In the genomic region with DNA sequence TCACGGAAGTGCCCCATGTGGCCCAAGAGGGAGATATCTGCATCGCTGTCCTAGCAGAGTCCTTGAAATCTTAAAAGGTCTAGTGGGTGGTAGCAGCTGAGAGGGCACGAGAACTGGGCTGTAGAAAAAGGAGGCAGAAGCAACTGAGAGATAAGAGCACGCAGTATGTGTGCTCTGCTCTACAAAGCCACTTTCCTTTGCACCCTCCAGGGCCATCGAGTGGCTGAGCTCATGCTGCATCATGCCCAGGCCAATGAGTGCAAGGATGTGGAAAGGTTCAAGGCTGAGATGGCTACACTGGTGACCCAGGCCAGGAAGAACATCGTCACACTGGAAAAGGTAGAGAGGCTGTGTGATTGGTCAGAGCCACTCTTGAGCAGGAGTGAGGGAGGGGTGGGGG, we compare ENCODE assay signal across 14 mouse cellular contexts. TPM values are rescaled to one million over a fixed set of nuclear protein-coding genes. Genes with fewer than 3 reads are reported as not detected.
"Had no signal": no experiment of that assay in that cellular context is flagged by ENCODE, and none has a peak within 500 bp of the region (broad histone marks: within the 10 kb centered on the region; RNA-seq: fewer than 3 reads in every experiment).

Gene Gm42420 (plus strand): TSS at position 237 of the 400 bp plus-strand sequence.

- H3K4me1 ChIP-seq: limb, embryonic 12.5 days; lung, embryonic 15.5 days; midbrain, embryonic 13.5 days; stomach, embryonic 15.5 days had no signal

- H3K9ac ChIP-seq: limb, embryonic 12.5 days; lung, embryonic 15.5 days; midbrain, embryonic 13.5 days; stomach, embryonic 15.5 days had no signal

- H3K27me3 ChIP-seq: limb, embryonic 12.5 days; lung, embryonic 15.5 days; midbrain, embryonic 13.5 days; stomach, embryonic 15.5 days had no signal

- H3K4me3 ChIP-seq: limb, embryonic 12.5 days; lung, embryonic 15.5 days; midbrain, embryonic 13.5 days; stomach, embryonic 15.5 days had no signal

- ATAC-seq: intestine, postnatal 0 days; midbrain, embryonic 13.5 days had no signal

- DNase-seq: kidney, adult 8-10 months; kidney, postnatal 25 days; layer of hippocampus, adult 9-11 months; lung, postnatal 14 days; right cerebral cortex, postnatal 14 days; thymus, postnatal 4 days had no signal

- H3K27ac ChIP-seq: limb, embryonic 12.5 days; lung, embryonic 15.5 days; macrophage; midbrain, embryonic 13.5 days; stomach, embryonic 15.5 days had no signal

- H3K4me2 ChIP-seq: limb, embryonic 12.5 days; lung, embryonic 15.5 days; midbrain, embryonic 13.5 days; stomach, embryonic 15.5 days had no signal

- H3K9me3 ChIP-seq: limb, embryonic 12.5 days; lung, embryonic 15.5 days; midbrain, embryonic 13.5 days; stomach, embryonic 15.5 days had no signal

RNA-seq across cellular contexts. Expression of gene Gm42420, which starts in this region (rescaled TPM):
- total RNA-seq: midbrain, postnatal 0 days had no signal
- polyA plus RNA-seq: liver, adult 2 months; macrophage had no signal
